Mouse (Mus musculus): ENCODE measurements around the gene Fam167b.
A peak's percentile ranks its signal among the peaks of the same experiment; 100 is the strongest.

Fam167b gene

DNA sequence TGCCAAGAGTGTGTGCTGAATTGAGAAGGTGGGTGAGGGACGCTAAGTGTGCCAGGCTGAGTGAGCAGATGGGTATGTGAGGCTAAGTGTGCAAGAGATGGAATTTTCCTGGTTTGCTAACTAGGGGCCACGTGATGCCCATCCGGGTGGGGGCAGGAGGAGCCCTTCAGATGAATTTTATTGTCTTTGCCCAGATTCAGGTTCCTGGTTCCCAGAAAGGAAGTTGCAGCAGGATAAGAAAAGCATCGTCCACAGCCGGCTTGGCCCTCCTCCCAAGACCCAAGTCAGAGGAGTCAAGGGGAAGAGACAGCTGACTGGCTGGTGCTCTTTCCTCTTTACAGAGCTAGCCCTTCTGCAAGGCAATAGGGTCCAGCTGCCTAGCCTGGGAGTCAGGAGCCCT, at the start of gene Fam167b:
Gene Fam167b, minus strand, starts transcription at position 84 of the 400 bp plus-strand sequence.
- no peak for DNase-seq (ENCODE audit: low spot score in 2 of 2)

DNA sequence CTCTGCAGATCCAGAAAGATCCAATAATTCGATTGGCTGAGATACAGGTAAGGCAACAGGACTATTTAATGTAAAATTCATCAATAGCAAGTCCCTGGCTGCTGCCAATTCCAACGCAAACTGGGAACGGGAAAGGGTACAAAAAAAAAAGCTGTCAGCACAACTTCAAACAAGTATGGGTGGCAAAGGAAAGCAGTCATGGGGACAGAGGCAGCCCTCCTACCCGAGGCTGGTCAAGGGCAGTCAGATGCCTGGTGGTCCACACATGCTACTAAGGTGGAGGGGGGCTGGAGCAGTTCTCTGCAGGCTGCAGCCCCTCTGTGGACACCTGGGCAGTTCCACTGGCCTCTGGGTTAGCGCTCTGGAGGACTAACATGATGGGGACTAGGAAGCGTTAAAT, 47.7 kb upstream of the Fam167b start:
- DNase-seq (ENCODE audit: low spot score in 2 of 2) = no peak

DNA sequence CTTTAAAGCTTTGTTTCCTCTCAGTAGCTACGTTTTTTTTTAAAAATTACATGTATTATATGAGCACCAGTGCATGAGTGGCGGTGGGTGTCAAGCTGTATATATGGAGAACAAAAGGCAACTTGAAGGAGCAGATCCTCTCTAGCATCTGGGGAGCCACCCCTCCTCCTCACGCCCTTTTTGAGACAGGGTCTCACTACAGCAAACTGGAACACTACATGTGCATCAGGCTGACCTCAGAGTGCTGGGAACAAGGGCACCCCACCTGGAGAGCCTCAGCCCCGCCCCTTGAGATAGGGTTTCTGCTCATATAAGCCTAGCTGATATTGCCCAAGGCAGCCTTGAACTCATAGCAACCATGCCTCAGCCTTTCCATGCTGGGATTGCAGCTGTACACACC, 47.1 kb upstream of the Fam167b start:
- DNase-seq (ENCODE audit: low spot score in 2 of 2) = no peak

DNA sequence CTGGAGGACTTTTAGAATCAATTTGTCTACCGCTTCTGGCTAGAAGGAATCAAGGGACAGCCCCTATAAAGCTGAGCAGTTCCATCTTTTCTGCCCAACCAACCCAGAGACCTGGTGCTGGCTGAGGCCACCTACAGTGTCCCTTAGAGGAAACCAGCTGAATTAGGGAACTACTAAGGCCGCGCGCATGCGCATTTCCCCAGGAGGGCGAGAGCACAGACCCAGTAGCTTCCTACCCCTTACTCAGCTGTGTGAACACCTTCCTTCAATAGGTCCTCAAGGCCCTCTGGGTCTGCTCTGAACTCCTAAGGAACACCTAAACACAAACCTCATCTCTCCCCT, 46.7 kb upstream of the Fam167b start:
- no peak for DNase-seq (ENCODE audit: low spot score in 2 of 2)

DNA sequence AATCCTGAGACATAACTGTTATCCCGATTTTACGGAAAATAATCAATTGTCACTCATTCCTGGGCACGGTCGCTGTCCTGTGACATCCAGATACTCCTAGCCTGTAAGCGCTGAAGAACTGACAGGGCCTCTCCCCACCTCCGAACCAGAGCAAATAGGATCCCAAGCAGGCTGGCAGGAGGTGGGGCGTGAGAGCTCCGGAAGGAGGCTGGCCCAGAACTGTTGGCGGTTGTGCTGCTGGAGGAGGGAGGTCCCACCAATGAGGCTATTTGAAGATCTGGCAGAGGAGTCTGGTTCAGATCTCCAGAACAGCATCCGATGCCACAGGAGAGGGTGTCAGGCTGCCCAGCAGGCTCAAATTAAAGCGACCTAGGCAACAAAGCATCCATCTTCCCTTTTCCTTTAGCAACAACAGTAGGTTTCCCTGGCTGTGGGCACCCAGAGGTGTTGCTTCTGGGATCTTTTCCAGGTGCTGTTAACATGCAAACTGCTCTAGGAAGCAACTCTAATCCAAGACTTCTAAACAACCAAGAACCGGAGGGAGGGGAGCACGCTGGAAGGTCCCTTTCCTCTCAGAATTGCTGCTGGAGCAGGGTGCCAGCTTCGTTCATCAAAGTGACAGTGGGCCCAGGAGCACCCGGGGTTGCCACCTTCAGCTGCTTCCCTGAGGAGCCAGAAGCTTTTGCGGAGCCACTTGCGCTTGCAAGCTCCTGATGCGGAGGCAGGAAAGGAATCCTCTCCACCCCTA, 46.1 kb upstream of the Fam167b start:
- DNase-seq (ENCODE audit: low spot score in 2 of 2) = peak; percentile 66 to 84

DNA sequence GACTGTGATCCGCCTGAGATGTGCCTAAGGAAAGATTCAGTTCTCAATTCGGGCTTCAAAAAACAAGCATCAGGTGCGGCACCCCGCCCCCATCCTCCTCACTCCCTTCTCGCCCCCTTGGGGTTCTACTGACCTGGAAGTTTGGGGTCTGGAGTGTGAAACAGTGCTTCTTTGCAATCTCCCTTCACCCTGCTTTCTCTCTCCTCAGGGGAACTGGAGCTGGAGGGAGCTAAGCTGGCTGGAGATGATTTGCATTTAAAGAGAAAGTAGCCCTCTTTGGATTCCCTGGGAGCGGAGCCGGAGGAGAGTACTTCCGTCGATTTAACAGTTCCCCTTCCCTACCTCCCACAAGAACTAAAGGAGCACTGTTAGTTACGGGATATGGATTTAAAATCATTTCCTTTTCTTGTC, 45.3 kb upstream of the Fam167b start, which contains the start of gene Ccdc28b:
Gene Ccdc28b, minus strand, starts transcription at position 267 of the 411 bp plus-strand sequence.
- DNase-seq (ENCODE audit: low spot score in 2 of 2) = peak; percentile 34 to 51

DNA sequence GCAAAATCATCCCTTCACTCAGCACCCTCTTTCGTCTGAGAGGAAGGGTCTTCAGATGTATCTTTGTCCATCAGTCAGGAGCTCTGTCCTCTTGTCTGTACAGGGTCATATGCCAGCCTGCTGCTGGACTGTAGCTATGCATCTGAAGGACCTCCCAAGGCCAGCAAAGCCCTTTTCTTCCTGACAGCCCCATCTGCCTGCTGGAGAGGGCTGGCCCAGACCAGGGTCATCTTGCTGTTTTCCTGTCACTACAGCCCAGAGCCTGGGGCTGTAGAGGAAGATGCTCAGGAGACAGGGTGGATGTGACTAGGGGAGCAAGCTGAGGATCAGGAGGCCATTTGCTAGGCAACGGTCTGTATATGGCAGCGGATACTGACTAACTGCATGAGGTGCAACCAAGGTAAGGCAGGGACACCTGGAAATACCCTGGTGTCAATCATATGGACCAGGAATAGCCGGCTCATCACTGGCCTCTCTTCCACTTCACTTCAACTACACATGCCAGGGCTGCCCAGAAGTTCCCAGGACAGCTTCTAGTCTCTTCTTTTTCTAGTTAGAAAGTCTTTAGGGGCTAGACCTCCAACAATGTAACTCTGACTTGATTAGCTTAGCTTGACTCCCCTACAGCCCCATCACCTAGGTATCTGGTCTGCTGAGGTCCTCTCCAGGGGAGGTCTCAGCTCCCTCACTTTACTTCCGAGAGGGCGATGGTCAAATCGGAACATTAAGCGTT, 44.6 kb upstream of the Fam167b start:
- no peak for DNase-seq (ENCODE audit: low spot score in 2 of 2)

DNA sequence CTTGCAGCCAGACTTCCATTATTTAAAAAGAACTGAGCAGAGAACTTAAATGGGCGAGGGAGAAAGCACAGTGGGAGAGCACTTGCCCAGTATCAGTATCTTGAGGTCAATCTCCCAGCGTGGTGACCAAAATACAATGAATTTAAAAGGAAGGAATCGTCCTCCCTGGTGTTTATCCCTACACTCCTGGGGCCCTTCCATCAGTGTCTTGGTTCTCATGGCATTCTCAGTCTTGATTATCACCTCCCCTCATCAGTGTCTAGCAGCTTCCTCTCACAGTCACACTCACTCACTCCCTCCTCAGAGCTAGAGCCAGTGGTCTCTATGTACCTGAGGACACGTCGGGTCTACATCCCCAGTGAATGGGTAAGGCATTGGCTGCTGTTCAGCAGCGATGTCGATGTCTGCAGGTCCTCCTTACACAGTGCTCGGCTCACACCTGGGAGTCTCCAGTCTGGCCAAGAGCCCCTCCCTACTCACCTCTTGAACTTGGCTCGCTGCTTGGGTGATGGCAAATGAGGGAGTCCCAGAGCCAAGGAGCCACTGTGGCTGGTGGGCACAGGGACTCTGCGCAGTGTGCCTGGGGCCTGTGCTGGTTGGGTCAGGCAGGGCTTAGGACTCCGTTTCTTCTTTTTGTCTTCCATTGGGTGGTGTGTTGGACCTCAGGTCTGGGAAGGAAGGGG, 43.9 kb upstream of the Fam167b start:
- no peak for DNase-seq (ENCODE audit: low spot score in 2 of 2)

DNA sequence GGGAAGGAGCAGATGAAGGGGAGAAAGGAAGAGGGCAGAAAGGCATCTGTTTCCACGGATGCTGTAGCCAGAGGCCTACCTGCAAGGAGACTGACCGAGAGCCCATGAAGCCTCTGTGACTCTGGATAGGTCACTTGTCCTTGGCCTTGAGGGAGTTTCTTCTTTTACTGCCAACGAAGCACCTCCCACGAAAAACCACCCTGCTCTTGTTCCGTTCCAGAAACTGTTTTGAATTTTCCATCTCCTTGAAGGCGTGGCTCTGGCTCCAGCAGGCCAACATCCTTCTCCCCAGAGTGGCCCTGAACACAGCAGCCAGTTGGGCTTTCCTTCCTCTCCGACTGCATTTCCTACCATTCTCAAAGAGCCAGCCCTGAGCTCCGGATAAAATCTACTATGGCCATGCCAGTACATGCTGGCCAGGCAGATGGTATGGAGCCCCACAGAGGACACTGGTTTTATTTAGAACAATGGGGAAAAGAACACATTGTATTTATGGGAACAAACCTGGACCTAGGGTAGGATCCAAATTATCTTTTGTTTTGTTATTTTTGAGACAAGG, 43.0 kb upstream of the Fam167b start:
- DNase-seq (ENCODE audit: low spot score in 2 of 2) = peak in 1 of 2 experiments; percentile 43

DNA sequence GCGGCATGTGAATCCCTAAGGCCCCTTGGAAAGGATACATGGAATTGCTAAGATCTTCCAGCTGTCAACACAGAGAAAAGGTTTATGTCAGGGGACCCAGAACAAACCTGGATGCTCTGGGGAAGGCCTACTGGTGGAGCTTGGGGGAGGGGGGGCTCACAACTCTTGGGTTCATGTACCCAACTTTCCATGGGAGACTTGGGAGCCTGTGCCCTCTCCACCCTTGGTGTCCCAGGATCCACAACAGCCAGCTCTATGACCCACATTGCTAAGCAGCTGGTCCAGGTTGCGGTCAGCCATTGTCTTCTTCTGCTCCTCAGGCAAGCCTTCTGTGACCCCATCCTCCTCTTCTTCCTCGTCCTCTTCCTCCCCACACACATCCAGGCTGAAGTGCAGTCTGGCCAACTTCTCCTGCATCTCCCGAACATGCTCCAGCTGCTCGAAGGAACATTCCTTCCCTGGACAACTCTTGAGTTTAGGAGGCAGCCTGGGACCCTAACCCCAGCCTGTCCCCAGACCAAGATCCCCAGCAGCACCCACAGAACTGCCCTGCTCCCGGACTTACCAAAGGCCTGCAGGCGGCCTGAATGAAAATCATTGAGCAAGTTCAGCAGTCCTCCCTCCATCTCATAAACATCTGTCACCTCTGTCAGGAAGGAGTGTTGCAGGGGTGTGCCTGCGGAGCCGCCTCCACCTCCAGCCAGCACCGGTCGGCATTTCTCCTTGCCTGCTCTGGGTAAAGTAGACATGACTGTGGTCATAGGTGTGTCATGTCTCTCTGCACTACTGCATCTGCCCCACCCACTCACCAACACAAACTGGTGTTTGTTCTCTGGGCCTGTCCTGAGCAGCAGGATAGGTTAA, 42.3 kb upstream of the Fam167b start:
- no peak for DNase-seq (ENCODE audit: low spot score in 2 of 2)

DNA sequence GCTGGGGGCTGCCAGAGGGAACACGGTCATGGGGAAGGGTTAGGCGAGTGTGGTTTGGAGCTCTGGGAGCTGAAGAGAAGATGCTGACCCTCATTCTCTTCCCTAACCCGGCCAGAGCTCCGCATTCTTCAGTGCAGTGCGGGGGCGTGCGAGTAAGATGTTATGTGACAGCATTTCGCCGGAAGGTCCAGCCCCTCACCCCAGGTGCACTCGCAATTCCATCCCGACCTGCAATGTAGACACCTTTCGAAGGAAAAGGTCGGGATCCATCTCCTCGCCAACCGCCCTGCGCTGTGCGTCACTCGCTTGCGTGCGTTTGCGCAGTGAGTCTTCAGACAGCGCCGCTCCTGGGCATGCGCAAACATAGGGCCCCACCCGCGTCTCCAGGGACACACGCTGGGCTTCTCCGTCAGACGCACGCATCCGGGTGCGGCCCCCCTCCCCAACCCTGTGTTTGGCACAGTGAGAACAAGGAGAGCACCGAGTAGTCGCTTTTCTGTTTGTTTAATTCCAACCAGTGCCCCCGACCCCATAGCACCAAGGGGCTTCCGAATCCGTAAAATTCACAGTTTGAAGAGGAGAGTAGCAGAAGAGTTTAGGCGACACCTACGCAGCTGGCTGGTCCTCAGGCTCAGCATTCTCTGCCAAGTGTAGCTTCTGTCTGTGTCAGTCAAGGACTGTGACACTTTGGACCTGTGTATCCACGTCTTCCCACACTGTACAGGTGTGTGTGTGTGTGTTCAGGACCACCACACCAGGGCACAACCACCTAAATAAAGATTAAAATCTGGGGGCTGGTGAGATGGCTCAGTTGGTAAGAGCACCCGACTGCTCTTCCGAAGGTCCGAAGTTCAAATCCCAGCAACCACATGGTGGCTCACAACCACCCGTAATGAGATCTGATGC, 40.7 kb upstream of the Fam167b start, which contains the start of gene Iqcc:
Gene Iqcc, minus strand, starts transcription at position 314 of the 906 bp plus-strand sequence.
- peak; percentile 87 to 96 for DNase-seq (ENCODE audit: low spot score in 2 of 2)

DNA sequence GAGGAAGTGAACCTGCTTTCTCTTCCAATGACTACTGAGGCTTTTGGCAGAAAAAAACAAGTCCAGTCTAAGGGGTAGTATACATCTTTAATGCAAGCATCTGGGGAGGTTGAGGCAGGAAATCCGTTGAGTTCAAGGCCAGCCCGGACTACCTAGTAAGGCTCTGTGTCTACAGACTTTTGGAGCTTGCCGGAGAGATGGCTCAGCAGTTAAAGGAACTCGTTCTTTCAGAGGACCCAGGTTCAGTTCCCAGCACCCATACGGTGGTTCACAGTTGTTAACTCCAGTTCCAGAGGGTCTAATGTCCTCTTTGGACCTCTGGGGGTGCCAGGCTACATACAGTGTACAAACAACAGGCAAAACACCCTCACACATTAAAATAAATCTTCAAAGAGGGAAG, 39.7 kb upstream of the Fam167b start:
- no peak for DNase-seq (ENCODE audit: low spot score in 2 of 2)

DNA sequence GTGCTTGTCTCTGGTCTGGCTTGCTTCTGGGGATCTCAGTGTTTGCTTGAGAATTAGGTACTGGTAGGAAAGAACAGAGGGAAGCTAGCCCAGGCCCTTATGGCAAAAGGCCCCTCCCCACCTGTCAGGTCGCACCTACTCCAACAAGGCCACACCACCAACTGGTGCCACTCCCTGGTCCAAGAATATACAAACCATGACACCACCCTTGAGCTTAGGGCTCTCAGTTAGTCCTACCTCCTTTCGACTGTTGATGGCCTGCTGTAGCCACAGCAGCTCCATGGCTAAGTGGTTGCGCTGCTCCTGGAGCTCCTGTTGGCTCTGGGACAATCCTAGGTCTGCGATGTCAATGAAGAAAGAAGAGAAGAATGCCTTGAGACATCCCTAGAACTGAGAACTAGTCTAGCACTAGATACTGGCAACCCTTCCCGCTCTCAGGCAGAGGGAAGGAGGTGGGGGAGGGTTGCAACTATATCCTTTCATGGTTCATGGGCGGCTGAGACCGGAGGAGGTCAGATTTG, 38.8 kb upstream of the Fam167b start:
- DNase-seq (ENCODE audit: low spot score in 2 of 2) = no peak

DNA sequence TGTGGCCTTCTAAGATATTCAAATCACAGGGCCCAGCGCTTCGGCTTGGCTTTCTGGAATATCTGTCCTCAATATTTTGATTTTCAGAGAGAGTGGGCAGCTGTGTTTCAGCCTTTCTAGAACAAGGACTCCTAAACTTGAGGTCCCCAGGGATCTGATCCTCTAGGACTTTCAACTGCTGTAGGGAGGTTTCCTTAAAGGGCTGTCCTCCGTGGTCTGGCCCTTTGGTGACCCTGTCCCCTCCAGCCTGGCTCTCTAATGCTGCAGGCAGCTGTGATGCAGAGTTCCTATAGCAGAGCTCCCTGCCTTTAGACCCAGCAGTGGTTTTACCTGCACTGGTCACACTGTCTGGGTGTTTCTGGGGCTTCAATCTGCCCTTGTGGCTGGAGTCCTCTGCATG, 38.3 kb upstream of the Fam167b start:
- DNase-seq (ENCODE audit: low spot score in 2 of 2) = no peak

DNA sequence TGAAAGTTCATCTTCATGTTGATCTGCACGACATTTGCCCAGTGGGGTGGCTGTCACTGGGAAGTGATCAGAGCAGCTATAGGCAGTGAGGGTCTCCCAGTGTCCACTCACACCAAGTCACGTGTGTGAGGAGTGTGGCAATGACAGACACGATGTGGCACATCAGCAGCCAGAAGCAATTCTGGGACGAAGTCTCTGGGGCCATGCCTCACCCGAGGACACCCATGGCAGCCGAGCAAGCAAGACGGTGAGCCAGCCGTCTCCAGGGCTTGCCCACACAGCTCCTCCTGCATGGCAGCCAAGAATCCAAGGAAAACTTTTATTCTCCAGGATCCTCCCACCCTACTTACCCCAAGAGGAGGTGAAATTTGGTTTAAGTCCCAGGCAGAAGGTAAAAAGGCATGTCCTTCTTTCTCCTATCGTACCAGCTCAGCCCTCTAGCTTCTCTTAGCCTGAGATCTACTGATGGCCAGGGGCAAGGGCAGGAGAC, 37.5 kb upstream of the Fam167b start:
- DNase-seq (ENCODE audit: low spot score in 2 of 2) = no peak

DNA sequence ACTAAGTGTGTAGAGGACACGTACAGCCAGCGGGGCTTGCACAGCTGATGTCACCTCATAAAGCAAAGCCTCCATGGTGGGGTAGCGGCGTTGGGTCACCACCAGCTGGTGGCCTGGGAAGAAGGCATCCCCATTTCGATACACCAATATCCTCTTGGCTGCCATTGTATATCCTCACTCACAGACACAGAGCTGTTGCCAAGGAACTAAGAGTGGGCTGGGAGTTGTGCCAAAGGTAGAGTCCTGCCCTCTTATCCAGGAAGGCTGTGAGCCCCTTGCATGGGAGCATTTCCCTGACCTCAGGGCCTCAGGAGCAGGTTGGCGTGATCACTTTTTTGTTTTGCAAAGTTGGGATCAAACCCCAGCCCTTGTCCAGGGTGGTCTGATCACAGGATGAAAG, 35.7 kb upstream of the Fam167b start, which contains the start of gene Dcdc2b:
Gene Dcdc2b, minus strand, starts transcription at position 165 of the 400 bp plus-strand sequence.
- DNase-seq (ENCODE audit: low spot score in 2 of 2) = no peak

DNA sequence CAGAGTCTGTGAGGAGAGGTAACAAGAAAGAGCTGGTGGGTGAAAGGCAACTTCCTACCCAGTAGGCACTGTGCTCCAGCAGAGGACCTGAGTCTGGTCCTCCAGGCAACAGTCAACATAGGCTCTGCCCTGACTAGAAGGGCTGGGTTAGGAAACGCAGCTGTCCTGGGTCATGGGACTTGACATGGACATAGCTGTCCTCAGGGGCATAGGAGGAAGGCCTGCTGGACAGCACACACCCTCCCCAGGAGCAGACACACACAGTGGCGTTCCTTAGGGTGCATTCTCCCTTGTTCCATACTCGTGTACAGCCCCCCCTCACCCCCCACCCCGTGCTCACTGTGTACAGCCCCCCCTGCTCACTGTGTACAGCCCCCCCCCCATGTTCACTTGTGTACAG, 32.1 kb upstream of the Fam167b start:
- DNase-seq (ENCODE audit: low spot score in 2 of 2) = no peak

DNA sequence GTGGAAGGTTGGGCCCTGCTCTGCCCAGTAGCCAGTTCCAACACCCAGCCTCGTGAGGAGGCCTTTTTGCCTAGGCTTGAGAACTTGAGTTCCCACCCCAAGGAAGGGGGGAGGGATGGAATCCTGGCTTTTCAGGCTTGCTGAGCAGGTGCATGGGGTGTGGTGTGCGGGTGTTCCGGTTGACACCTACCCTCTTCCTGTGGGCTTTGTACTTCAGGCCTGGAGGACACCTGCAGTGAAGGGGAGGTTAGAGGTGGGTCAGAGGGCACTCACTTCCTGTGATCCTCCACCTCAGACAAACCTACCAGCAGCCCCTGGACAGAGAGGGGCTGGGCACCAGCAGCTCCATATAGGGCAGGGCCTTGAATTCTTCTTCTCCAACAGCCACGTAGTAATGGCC, 31.7 kb upstream of the Fam167b start:
- DNase-seq (ENCODE audit: low spot score in 2 of 2) = no peak

DNA sequence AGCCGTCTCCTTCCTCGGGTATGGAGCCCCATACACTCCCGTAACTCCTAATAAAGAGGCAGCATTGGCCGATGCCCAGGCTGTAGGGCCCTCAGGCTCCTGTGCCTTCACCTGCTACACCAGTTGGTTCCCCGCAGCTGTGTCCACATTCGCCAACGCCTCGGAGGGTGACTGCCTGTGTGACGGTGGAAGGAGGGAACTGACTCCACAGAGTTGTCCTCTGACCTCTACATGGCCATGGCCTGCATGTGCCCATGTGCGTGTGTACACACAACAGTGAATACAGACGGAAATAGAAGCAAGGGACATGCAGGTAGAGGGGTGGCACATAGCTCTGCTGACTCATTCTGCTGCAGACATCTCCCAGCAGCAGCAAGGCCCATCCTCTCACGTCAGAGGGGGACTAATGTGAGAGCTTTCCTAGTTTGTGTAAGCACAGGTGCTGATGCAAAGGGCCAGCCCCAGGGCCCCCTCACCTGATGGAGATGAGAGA, 30.8 kb upstream of the Fam167b start:
- no peak for DNase-seq (ENCODE audit: low spot score in 2 of 2)
